ENCODE assay signal across 16 mouse cellular contexts in genomic region chr9:64791676-64792075, GRCm38 (mm10). TPM values are rescaled to one million over a fixed set of nuclear protein-coding genes. Genes with fewer than 3 reads are reported as not detected.
DNase-seq lines count a peak whose midpoint lies in the region; ATAC-seq and TF ChIP-seq lines count a peak whose summit lies in the region.
"Had no signal": no experiment of that assay in that cellular context is flagged by ENCODE, and none has a peak within 500 bp of the region (broad histone marks: within the 10 kb centered on the region; RNA-seq: fewer than 3 reads in every experiment).

No protein-coding gene starts in this region.

- TF ChIP-seq CTCF in intestine, postnatal 0 days (IDR thresholded peaks at IDR 0.05; ENCODE audit: low read depth): no peak
- TF ChIP-seq CTCF in embryonic fibroblast, embryonic 13.5 days (IDR thresholded peaks at IDR 0.05; ENCODE audit: borderline replicate concordance, insufficient read depth, low read length): no peak
- TF ChIP-seq CTCF in hindbrain, postnatal 0 days (IDR thresholded peaks at IDR 0.05; ENCODE audit: low read depth): no peak

- TF ChIP-seq POLR2A in embryonic fibroblast, embryonic 13.5 days (IDR thresholded peaks at IDR 0.05; ENCODE audit: low read depth, low read length): no peak; the same call in 1 of the 2 replicates

- no peak overlapping the region for H3K9ac ChIP-seq in intestine, embryonic 16.5 days (ENCODE audit: low read depth, low read length)
- no peak overlapping the region for H3K9ac ChIP-seq in intestine, postnatal 0 days (ENCODE audit: low read depth, low read length)
- no peak overlapping the region for H3K9ac ChIP-seq in midbrain, embryonic 11.5 days (ENCODE audit: low read length)
- no peak overlapping the region for H3K9ac ChIP-seq in midbrain, embryonic 15.5 days
- H3K9ac ChIP-seq in hindbrain, postnatal 0 days (replicated peaks; ENCODE audit: low read length): no peak overlapping the region
- H3K9ac ChIP-seq: forebrain, postnatal 0 days; heart, embryonic 12.5 days had no signal

- peak overlapping the region; percentile 21; the same call in 1 of the 2 replicates for H3K27ac ChIP-seq in intestine, embryonic 16.5 days (ENCODE audit: low read length)
- no peak overlapping the region for H3K27ac ChIP-seq in intestine, postnatal 0 days (ENCODE audit: low read depth, low read length)
- H3K27ac ChIP-seq in midbrain, embryonic 11.5 days (ENCODE audit: low read depth, low read length): no peak overlapping the region
- no peak overlapping the region for H3K27ac ChIP-seq in midbrain, embryonic 15.5 days
- peak overlapping the region; percentile 99 for H3K27ac ChIP-seq in embryonic fibroblast, embryonic 13.5 days (ENCODE audit: insufficient read depth, low read length)
- H3K27ac ChIP-seq in hindbrain, postnatal 0 days: no peak overlapping the region
- H3K27ac ChIP-seq: layer of hippocampus, adult 2 months had no signal

- no peak overlapping the region for H3K4me3 ChIP-seq in intestine, embryonic 16.5 days (ENCODE audit: low read length)
- no peak overlapping the region for H3K4me3 ChIP-seq in intestine, postnatal 0 days (ENCODE audit: low read depth, low read length)
- no peak overlapping the region for H3K4me3 ChIP-seq in midbrain, embryonic 11.5 days (ENCODE audit: low read depth, low read length)
- no peak overlapping the region for H3K4me3 ChIP-seq in midbrain, embryonic 15.5 days
- no peak overlapping the region for H3K4me3 ChIP-seq in embryonic fibroblast, embryonic 13.5 days (ENCODE audit: insufficient read depth, low read length)
- no peak overlapping the region for H3K4me3 ChIP-seq in hindbrain, postnatal 0 days (ENCODE audit: low read length)
- H3K4me3 ChIP-seq: heart, embryonic 12.5 days; layer of hippocampus, adult 2 months had no signal

- peak; percentile 39 for DNase-seq in midbrain, embryonic 11.5 days (ENCODE audit: low spot score, missing footprints)
- peak; percentile 33 for DNase-seq in lung, postnatal 36 days
- DNase-seq in hindbrain, postnatal 0 days (ENCODE audit: low spot score): no peak
- DNase-seq: cerebellum, postnatal 25 days; forebrain, postnatal 0 days; gastrocnemius, postnatal 36 days; kidney, adult 2 months; thymus, postnatal 14 days had no signal

- H3K9me3 ChIP-seq in intestine, embryonic 16.5 days (ENCODE audit: control insufficient read depth, low read length): no peaks in the 10 kb centered on the region
- H3K9me3 ChIP-seq in intestine, postnatal 0 days (ENCODE audit: control insufficient read depth): no peaks in the 10 kb centered on the region
- H3K9me3 ChIP-seq in midbrain, embryonic 11.5 days (ENCODE audit: control insufficient read depth, low read length): no peaks in the 10 kb centered on the region
- H3K9me3 ChIP-seq in midbrain, embryonic 15.5 days: no peaks in the 10 kb centered on the region
- H3K9me3 ChIP-seq in hindbrain, postnatal 0 days (ENCODE audit: low read length): no peaks in the 10 kb centered on the region
- H3K9me3 ChIP-seq: heart, embryonic 12.5 days had no signal

- H3K4me2 ChIP-seq in intestine, embryonic 16.5 days (ENCODE audit: low read depth, low read length): no peak overlapping the region
- H3K4me2 ChIP-seq in intestine, postnatal 0 days (replicated peaks; ENCODE audit: low read depth): no peak overlapping the region
- H3K4me2 ChIP-seq in midbrain, embryonic 11.5 days: no peak overlapping the region
- no peak overlapping the region for H3K4me2 ChIP-seq in midbrain, embryonic 15.5 days
- no peak overlapping the region for H3K4me2 ChIP-seq in hindbrain, postnatal 0 days (ENCODE audit: low read depth, low read length)
- H3K4me2 ChIP-seq: heart, embryonic 12.5 days had no signal

- WGBS in intestine, embryonic 16.5 days: 54% methylated on average over 1 of the region's 1 CpGs
- 63% methylated on average over 1 of the region's 1 CpGs for WGBS in intestine, postnatal 0 days
- WGBS in midbrain, embryonic 11.5 days: 93% methylated on average over 1 of the region's 1 CpGs
- WGBS in midbrain, embryonic 15.5 days: 81% methylated on average over 1 of the region's 1 CpGs
- WGBS in hindbrain, postnatal 0 days: 68% methylated on average over 1 of the region's 1 CpGs

- no peaks in the 10 kb centered on the region for H3K36me3 ChIP-seq in intestine, embryonic 16.5 days (ENCODE audit: control insufficient read depth, insufficient read depth, low read length)
- H3K36me3 ChIP-seq in intestine, postnatal 0 days (ENCODE audit: control insufficient read depth, insufficient read depth): no peaks in the 10 kb centered on the region
- no peaks in the 10 kb centered on the region for H3K36me3 ChIP-seq in midbrain, embryonic 11.5 days (ENCODE audit: control insufficient read depth, insufficient read depth, low read length)
- H3K36me3 ChIP-seq in midbrain, embryonic 15.5 days (replicated peaks): no peaks in the 10 kb centered on the region
- no peaks in the 10 kb centered on the region for H3K36me3 ChIP-seq in hindbrain, postnatal 0 days (ENCODE audit: insufficient read depth, low read length)
- H3K36me3 ChIP-seq: heart, embryonic 12.5 days had no signal

- no peaks in the 10 kb centered on the region for H3K4me1 ChIP-seq in intestine, embryonic 16.5 days (ENCODE audit: control insufficient read depth, insufficient read depth, low read length)
- no peaks in the 10 kb centered on the region for H3K4me1 ChIP-seq in intestine, postnatal 0 days (replicated peaks; ENCODE audit: control insufficient read depth, insufficient read depth, low read length)
- H3K4me1 ChIP-seq in midbrain, embryonic 11.5 days (ENCODE audit: control insufficient read depth, insufficient read depth, low read length): no peaks in the 10 kb centered on the region
- no peaks in the 10 kb centered on the region for H3K4me1 ChIP-seq in midbrain, embryonic 15.5 days
- peaks cover 11% of the 10 kb centered on the region for H3K4me1 ChIP-seq in embryonic fibroblast, embryonic 13.5 days (ENCODE audit: control insufficient read depth, insufficient read depth, low read length)
- H3K4me1 ChIP-seq in hindbrain, postnatal 0 days (ENCODE audit: insufficient read depth, low read length): no peaks in the 10 kb centered on the region

- H3K27me3 ChIP-seq in intestine, embryonic 16.5 days (replicated peaks; ENCODE audit: control insufficient read depth, insufficient read depth, low read length): no peaks in the 10 kb centered on the region
- H3K27me3 ChIP-seq in intestine, postnatal 0 days (replicated peaks; ENCODE audit: control insufficient read depth, insufficient read depth, low read length): no peaks in the 10 kb centered on the region
- no peaks in the 10 kb centered on the region for H3K27me3 ChIP-seq in midbrain, embryonic 11.5 days (ENCODE audit: control insufficient read depth, insufficient read depth, low read length)
- H3K27me3 ChIP-seq in midbrain, embryonic 15.5 days (replicated peaks): no peaks in the 10 kb centered on the region
- no peaks in the 10 kb centered on the region for H3K27me3 ChIP-seq in hindbrain, postnatal 0 days (ENCODE audit: insufficient read depth, low read length)
- H3K27me3 ChIP-seq: heart, embryonic 12.5 days; Patski had no signal

- no peak for ATAC-seq in intestine, embryonic 16.5 days
- ATAC-seq in intestine, postnatal 0 days: no peak
- no peak for ATAC-seq in midbrain, embryonic 11.5 days (ENCODE audit: low FRiP score)
- ATAC-seq in midbrain, embryonic 15.5 days (replicated peaks): no peak
- ATAC-seq in hindbrain, postnatal 0 days: no peak
- no peak for ATAC-seq in monocyte, adult 5-6 weeks (replicated peaks; ENCODE audit: insufficient number of reproducible peaks, low FRiP score, low TSS enrichment, poor library complexity, severe bottlenecking)
- ATAC-seq: forebrain, postnatal 0 days; Patski had no signal

RNA-seq across cellular contexts. Expression of gene Dennd4a, which starts 19.5 kb away (rescaled TPM):
- 3.9 TPM in 2 replicates for polyA plus RNA-seq in intestine, embryonic 16.5 days (2015; fragmentation: Nextera tagmentation; extraction: Ambion mirVana)
- polyA plus RNA-seq in intestine, postnatal 0 days (2015; fragmentation: Nextera tagmentation; extraction: Ambion mirVana): 2.8 and 3.1 TPM in 2 replicates
- 8.4 and 8.9 TPM in 2 replicates for polyA plus RNA-seq in midbrain, embryonic 11.5 days (2014; fragmentation: Nextera tagmentation; extraction: Ambion mirVana)
- polyA plus RNA-seq in midbrain, embryonic 15.5 days (2015; fragmentation: Nextera tagmentation; extraction: Ambion mirVana): 10.9 and 12.0 TPM in 2 replicates
- polyA plus RNA-seq in embryonic fibroblast, embryonic 13.5 days (2011; ENCODE audit: insufficient read length, low read depth, missing spikeins): 34.8 and 51.0 TPM in 2 replicates
- total RNA-seq in hindbrain, postnatal 0 days (2014; rRNA removed): 15.4 and 17.6 TPM in 2 replicates
- polyA plus RNA-seq in hindbrain, postnatal 0 days (2015; fragmentation: Nextera tagmentation; extraction: Ambion mirVana): 7.0 and 8.8 TPM in 2 replicates
- total RNA-seq in monocyte, adult 5-6 weeks (2017): 221 to 285 TPM (median 274 TPM) in 3 replicates

RNA-seq across cellular contexts. Expression of gene Rab11a, which starts 54.1 kb away (rescaled TPM):
- 645 and 812 TPM in 2 replicates for polyA plus RNA-seq in intestine, embryonic 16.5 days (2015; fragmentation: Nextera tagmentation; extraction: Ambion mirVana)
- polyA plus RNA-seq in intestine, postnatal 0 days (2015; fragmentation: Nextera tagmentation; extraction: Ambion mirVana): 1,986 and 2,053 TPM in 2 replicates
- polyA plus RNA-seq in midbrain, embryonic 11.5 days (2014; fragmentation: Nextera tagmentation; extraction: Ambion mirVana): 300 and 312 TPM in 2 replicates
- 401 and 402 TPM in 2 replicates for polyA plus RNA-seq in midbrain, embryonic 15.5 days (2015; fragmentation: Nextera tagmentation; extraction: Ambion mirVana)
- polyA plus RNA-seq in embryonic fibroblast, embryonic 13.5 days (2011; ENCODE audit: insufficient read length, low read depth, missing spikeins): 318 and 370 TPM in 2 replicates
- total RNA-seq in hindbrain, postnatal 0 days (2014; rRNA removed): 153 and 158 TPM in 2 replicates
- polyA plus RNA-seq in hindbrain, postnatal 0 days (2015; fragmentation: Nextera tagmentation; extraction: Ambion mirVana): 465 and 469 TPM in 2 replicates
- 169 to 356 TPM (median 307 TPM) in 3 replicates for total RNA-seq in monocyte, adult 5-6 weeks (2017)

Comparison
In these comparisons a context has a peak if more than half of its experiments do, and no peak if none do; other contexts are left out.
1. H3K27ac ChIP-seq: peak in intestine, embryonic 16.5 days (single experiment) and embryonic fibroblast, embryonic 13.5 days (single experiment); none in intestine, postnatal 0 days (single experiment), midbrain, embryonic 11.5 days (single experiment), midbrain, embryonic 15.5 days (single experiment) and hindbrain, postnatal 0 days (single experiment).